8 mouse cellular contexts compared by ENCODE assay signal in the genomic region with DNA sequence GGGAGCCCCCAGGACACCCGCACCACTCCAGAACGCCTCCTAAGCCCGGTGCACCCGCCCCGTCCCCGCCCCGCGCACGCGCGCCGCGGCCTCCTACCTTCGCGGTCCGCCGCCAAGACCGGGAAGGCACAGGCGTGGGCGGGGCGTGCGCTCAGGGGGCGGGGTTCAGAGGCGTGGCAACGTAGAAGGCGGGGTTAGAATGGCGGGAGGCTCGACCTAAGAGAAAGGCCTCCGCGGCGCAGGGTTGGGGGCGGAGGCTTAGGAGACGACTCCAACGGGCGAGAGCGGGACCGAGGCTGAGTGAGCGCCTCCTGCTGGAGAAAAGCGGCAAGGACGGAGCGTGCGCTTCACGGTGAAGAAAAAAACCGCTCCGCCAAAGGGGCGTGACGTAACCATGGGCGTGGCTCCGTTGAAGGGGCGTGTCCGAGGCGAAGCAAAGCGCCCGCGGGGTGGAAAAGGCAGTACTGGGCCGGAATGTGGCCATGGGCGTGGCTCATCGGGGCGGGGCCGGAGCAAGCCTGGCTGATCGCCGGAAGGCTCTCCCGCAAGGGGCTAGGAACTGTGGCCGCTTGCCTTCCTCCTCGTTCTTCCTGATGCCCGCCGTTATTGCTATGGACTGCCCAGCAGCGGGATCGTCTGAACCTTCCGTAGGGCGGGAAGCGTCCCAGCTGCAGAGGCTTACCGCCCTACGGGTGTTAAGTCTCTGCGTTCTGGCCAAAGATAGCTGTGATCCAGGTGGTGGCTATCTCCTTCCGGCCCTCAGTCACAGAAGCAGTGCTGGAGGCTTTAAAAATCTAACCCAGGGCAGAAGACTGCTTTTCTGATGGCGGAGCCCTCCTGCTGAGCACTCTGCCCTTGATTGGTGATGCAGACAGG. TPM values are rescaled to one million over a fixed set of nuclear protein-coding genes. Genes with fewer than 3 reads are reported as not detected.
DNase-seq lines count a peak whose midpoint lies in the region; ATAC-seq lines count a peak whose summit lies in the region.

TSS of gene Crocc (minus strand) at position 125 of the 876 bp plus-strand sequence.

- H3K27ac ChIP-seq in forebrain, embryonic 14.5 days (ENCODE audit: low read depth, low read length): peak within 1 kb of the TSS; percentile 90
- peak within 1 kb of the TSS; percentile 95 for H3K27ac ChIP-seq in neural tube, embryonic 15.5 days (replicated peaks)

- H3K9me3 ChIP-seq in forebrain, embryonic 14.5 days (replicated peaks; ENCODE audit: control insufficient read depth, low read length): no peaks in the 10 kb centered on the region
- no peaks in the 10 kb centered on the region for H3K9me3 ChIP-seq in neural tube, embryonic 15.5 days (replicated peaks)

- intact Hi-C loops in heart, postnatal 14 days (cut with DNase I): no loop called here

- H3K36me3 ChIP-seq in forebrain, embryonic 14.5 days (ENCODE audit: control insufficient read depth, insufficient read depth, low read length): peaks cover 3% of the 10 kb centered on the region
- H3K36me3 ChIP-seq in neural tube, embryonic 15.5 days: peaks cover 5% of the 10 kb centered on the region

- peak; percentile 98 for DNase-seq in ES-CJ7 (ENCODE audit: low read depth, low spot score)
- peak; percentile 99 for DNase-seq in cerebellum, adult 11 months
- DNase-seq in forebrain, embryonic 14.5 days (ENCODE audit: low spot score): peak; percentile 99
- DNase-seq in heart, postnatal 14 days: peak; percentile 99 to 100
- peak; percentile 99 for DNase-seq in layer of hippocampus, adult 11-12 months (ENCODE audit: low spot score)
- DNase-seq in lung, adult 18-20 months: peak; percentile 98 to 99
- DNase-seq in testis, postnatal 14 days (ENCODE audit: low spot score): peak; percentile 98

- H3K4me1 ChIP-seq in forebrain, embryonic 14.5 days (ENCODE audit: control insufficient read depth, insufficient read depth, low read length): peaks cover 5% of the 10 kb centered on the region
- H3K4me1 ChIP-seq in neural tube, embryonic 15.5 days: peaks cover 21% of the 10 kb centered on the region

- H3K27me3 ChIP-seq in forebrain, embryonic 14.5 days (replicated peaks; ENCODE audit: control insufficient read depth, insufficient read depth, low read length): no peaks in the 10 kb centered on the region
- no peaks in the 10 kb centered on the region for H3K27me3 ChIP-seq in neural tube, embryonic 15.5 days (replicated peaks)

- ATAC-seq in forebrain, embryonic 14.5 days: peak; percentile 94
- ATAC-seq in neural tube, embryonic 15.5 days (ENCODE audit: low FRiP score): peak; percentile 94

- peak within 1 kb of the TSS; percentile 79 for H3K9ac ChIP-seq in forebrain, embryonic 14.5 days (ENCODE audit: low read length)
- H3K9ac ChIP-seq in neural tube, embryonic 15.5 days (replicated peaks): peak within 1 kb of the TSS; percentile 71

- under 1% methylated on average over 77 of the region's 77 CpGs for WGBS in forebrain, embryonic 14.5 days
- WGBS in neural tube, embryonic 15.5 days: under 1% methylated on average over 68 of the region's 77 CpGs

- H3K4me2 ChIP-seq in forebrain, embryonic 14.5 days (ENCODE audit: low read length): peak within 1 kb of the TSS; percentile 81
- peak within 1 kb of the TSS; percentile 70 for H3K4me2 ChIP-seq in neural tube, embryonic 15.5 days

- peak within 1 kb of the TSS; percentile 54 for H3K4me3 ChIP-seq in forebrain, embryonic 14.5 days (ENCODE audit: low read depth, low read length)
- peak within 1 kb of the TSS; percentile 60 for H3K4me3 ChIP-seq in neural tube, embryonic 15.5 days (replicated peaks)

RNA-seq across cellular contexts. Expression of gene Crocc, which starts in this region (rescaled TPM):
- 6.6 and 7.8 TPM in 2 replicates for polyA plus RNA-seq in forebrain, embryonic 14.5 days (2014; fragmentation: Nextera tagmentation; extraction: Ambion mirVana)
- total RNA-seq in heart, postnatal 14 days (2021): 1 to 10 TPM; 6.0 to 6.2 TPM
- polyA plus RNA-seq in neural tube, embryonic 15.5 days (2015; fragmentation: Nextera tagmentation; extraction: Ambion mirVana): 4.5 and 4.9 TPM in 2 replicates

Comparison
In these comparisons a context has a peak if more than half of its experiments do, and no peak if none do; other contexts are left out.
1. Peak in every context shown above with its lines: DNase-seq, ATAC-seq, H3K4me3 ChIP-seq and H3K27ac ChIP-seq.